Comparison of ENCODE assay signal across 21 mouse cellular contexts in the genomic region with DNA sequence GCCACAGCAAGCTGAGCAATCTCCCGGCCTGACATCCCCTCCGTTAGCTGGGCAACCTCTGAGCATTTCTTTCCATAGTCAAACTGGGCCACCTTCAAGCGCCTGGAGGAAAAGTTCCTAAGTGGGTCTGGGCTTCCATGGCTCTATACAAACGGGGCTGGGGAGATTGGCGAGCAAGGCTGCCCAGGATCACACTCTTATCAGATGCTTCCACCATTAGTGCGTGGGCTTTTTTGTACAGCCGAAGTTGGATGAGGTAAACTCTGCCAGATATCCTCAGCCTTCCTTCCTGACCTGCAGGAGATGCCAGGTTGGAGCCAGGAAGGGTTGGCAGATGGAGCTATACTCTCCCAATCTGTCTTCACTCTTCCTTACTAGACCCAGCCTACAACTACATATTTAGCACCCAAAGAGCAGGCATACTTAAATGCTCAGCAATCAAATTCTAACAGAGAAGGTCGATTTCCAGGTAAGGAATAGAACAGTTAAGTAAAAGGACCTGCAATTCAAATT. TPM values are rescaled to one million over a fixed set of nuclear protein-coding genes. Genes with fewer than 3 reads are reported as not detected.
A peak's percentile ranks its signal among the peaks of the same experiment; 100 is the strongest.
DNase-seq lines count a peak whose midpoint lies in the region; ATAC-seq and TF ChIP-seq lines count a peak whose summit lies in the region.
"Had no signal": no experiment of that assay in that cellular context is flagged by ENCODE, and none has a peak within 500 bp of the region (broad histone marks: within the 10 kb centered on the region; RNA-seq: fewer than 3 reads in every experiment).

No protein-coding gene starts in this region.

- no peak for DNase-seq in frontal cortex, postnatal 25 days (ENCODE audit: low spot score in 2 of 2)
- peak; percentile 75 to 85 for DNase-seq in cerebellum, adult 18-20 months
- DNase-seq in cerebellum, adult 9-11 months: peak; percentile 91
- DNase-seq in cerebellum, postnatal 36 days: peak; percentile 74 to 77
- DNase-seq in heart, adult 2 months: no peak
- no peak for DNase-seq in left cerebral cortex, adult 2 months (ENCODE audit: extremely low spot score in 1 of 2, low spot score in 2 of 2)
- DNase-seq: adrenal gland, postnatal 10 days; embryo, embryonic 11 days; gastrocnemius, postnatal 14 days; heart, postnatal 14 days; kidney, adult 18-20 months had no signal

- ATAC-seq in frontal cortex, adult (ENCODE audit: low TSS enrichment): peak; percentile 60
- no peak for ATAC-seq in liver, embryonic 12.5 days
- ATAC-seq: forebrain, embryonic 15.5 days; hindbrain, postnatal 0 days had no signal

- no peak for TF ChIP-seq CTCF in heart, adult 2 months (IDR thresholded peaks at IDR 0.05)
- TF ChIP-seq CTCF in left cerebral cortex, adult 2 months (IDR thresholded peaks at IDR 0.05): no peak

- intact Hi-C loops in heart, adult 2 months (cut with DNase I): no loop called here
- intact Hi-C loops in left cerebral cortex, adult 2 months (cut with DNase I): no loop called here

- no peak overlapping the region for H3K27ac ChIP-seq in heart, adult 2 months
- H3K27ac ChIP-seq in left cerebral cortex, adult 2 months: no peak overlapping the region; the same call in 1 of the 2 replicates
- no peak overlapping the region for H3K27ac ChIP-seq in liver, embryonic 12.5 days
- H3K27ac ChIP-seq: embryonic facial prominence, embryonic 15.5 days; forebrain, embryonic 15.5 days; heart, embryonic 10.5 days; heart, embryonic 15.5 days; hindbrain, embryonic 13.5 days; hindbrain, postnatal 0 days had no signal

- no peak for TF ChIP-seq POLR2A in heart, adult 2 months (IDR thresholded peaks at IDR 0.05; ENCODE audit: insufficient read depth, low read depth, low read length)

- no peaks in the 10 kb centered on the region for H3K79me2 ChIP-seq in heart, adult 2 months (replicated peaks; ENCODE audit: control insufficient read depth, insufficient read depth, low read length)

- H3K9me3 ChIP-seq in liver, embryonic 12.5 days (replicated peaks): no peaks in the 10 kb centered on the region
- H3K9me3 ChIP-seq: embryonic facial prominence, embryonic 15.5 days; forebrain, embryonic 15.5 days; heart, embryonic 10.5 days; heart, embryonic 15.5 days; hindbrain, embryonic 13.5 days had no signal

- WGBS in heart, adult 2 months: 68% methylated on average over 8 of the region's 8 CpGs
- 79% methylated on average over 8 of the region's 8 CpGs for WGBS in liver, embryonic 12.5 days (ENCODE audit: insufficient replicate concordance)

- H3K36me3 ChIP-seq in heart, adult 2 months (ENCODE audit: control insufficient read depth, insufficient read depth, low read length): no peaks in the 10 kb centered on the region
- H3K36me3 ChIP-seq in liver, embryonic 12.5 days: peaks cover 99% of the 10 kb centered on the region

- H3K4me1 ChIP-seq in heart, adult 2 months (ENCODE audit: control insufficient read depth, insufficient read depth, low read length): no peaks in the 10 kb centered on the region
- H3K4me1 ChIP-seq in liver, embryonic 12.5 days: no peaks in the 10 kb centered on the region
- H3K4me1 ChIP-seq: embryonic facial prominence, embryonic 15.5 days; forebrain, embryonic 15.5 days; heart, embryonic 10.5 days; heart, embryonic 15.5 days; hindbrain, embryonic 13.5 days had no signal

- no peak for TF ChIP-seq EP300 in heart, adult 2 months (IDR thresholded peaks at IDR 0.05; ENCODE audit: insufficient read depth, low read depth, low read length)

- no peak overlapping the region for H3K4me3 ChIP-seq in heart, adult 2 months
- no peak overlapping the region for H3K4me3 ChIP-seq in left cerebral cortex, adult 2 months
- no peak overlapping the region for H3K4me3 ChIP-seq in liver, embryonic 12.5 days
- H3K4me3 ChIP-seq: embryonic facial prominence, embryonic 15.5 days; erythroblast, embryonic 14.5 days; forebrain, embryonic 15.5 days; heart, embryonic 10.5 days; heart, embryonic 15.5 days; hindbrain, embryonic 13.5 days had no signal

- H3K9ac ChIP-seq in heart, adult 2 months (ENCODE audit: low read depth, low read length): no peak overlapping the region
- no peak overlapping the region for H3K9ac ChIP-seq in liver, embryonic 12.5 days
- H3K9ac ChIP-seq: embryonic facial prominence, embryonic 15.5 days; forebrain, embryonic 15.5 days; heart, embryonic 15.5 days; hindbrain, embryonic 13.5 days had no signal

- no peak overlapping the region for H3K4me2 ChIP-seq in liver, embryonic 12.5 days
- H3K4me2 ChIP-seq: embryonic facial prominence, embryonic 15.5 days; forebrain, embryonic 15.5 days; heart, embryonic 15.5 days; hindbrain, embryonic 13.5 days had no signal

- H3K27me3 ChIP-seq in heart, adult 2 months (ENCODE audit: control insufficient read depth, insufficient read depth, low read length): no peaks in the 10 kb centered on the region
- H3K27me3 ChIP-seq in liver, embryonic 12.5 days (replicated peaks): no peaks in the 10 kb centered on the region
- H3K27me3 ChIP-seq: embryonic facial prominence, embryonic 15.5 days; forebrain, embryonic 15.5 days; heart, embryonic 15.5 days; hindbrain, embryonic 13.5 days had no signal

RNA-seq across cellular contexts. Expression of a gene that starts 11.5 kb away (rescaled TPM):
- total RNA-seq in heart, adult 2 months (2021): under 1 TPM; 0.26 to 0.32 TPM
- 0.33 and 0.59 TPM in 2 replicates for polyA plus RNA-seq in heart, adult 2 months (2012; rRNA removed)
- 10 to 100 TPM; 54.0 to 57.0 TPM for total RNA-seq in left cerebral cortex, adult 2 months (2021)
- polyA plus RNA-seq in liver, embryonic 12.5 days (2016; fragmentation: Nextera tagmentation; extraction: Ambion mirVana): 0.17 and 0.24 TPM in 2 replicates

RNA-seq across cellular contexts. Expression of a gene that starts 14.8 kb away (rescaled TPM):
- 10 to 100 TPM; 42.3 to 47.7 TPM for total RNA-seq in heart, adult 2 months (2021)
- 83.7 and 85.4 TPM in 2 replicates for polyA plus RNA-seq in heart, adult 2 months (2012; rRNA removed)
- 10 to 100 TPM; 53.0 to 58.8 TPM for total RNA-seq in left cerebral cortex, adult 2 months (2021)
- 101 and 110 TPM in 2 replicates for polyA plus RNA-seq in liver, embryonic 12.5 days (2016; fragmentation: Nextera tagmentation; extraction: Ambion mirVana)

RNA-seq across cellular contexts. Expression of a gene that starts 28.4 kb away (rescaled TPM):
- total RNA-seq in heart, adult 2 months (2021): 1 to 10 TPM; 6.4 to 9.8 TPM
- polyA plus RNA-seq in heart, adult 2 months (2012; rRNA removed): 14.4 and 21.7 TPM in 2 replicates
- 10 to 100 TPM; 13.6 to 15.9 TPM for total RNA-seq in left cerebral cortex, adult 2 months (2021)
- polyA plus RNA-seq in liver, embryonic 12.5 days (2016; fragmentation: Nextera tagmentation; extraction: Ambion mirVana): 0.49 and 0.73 TPM in 2 replicates
- polyA plus RNA-seq: erythroblast, embryonic 14.5 days had no signal

RNA-seq across cellular contexts. Expression of a gene that starts 39.6 kb away (rescaled TPM):
- 1 to 10 TPM in 1 of 2 experiments, under 1 TPM in 1; 0.84 to 1.1 TPM for total RNA-seq in heart, adult 2 months (2021)
- polyA plus RNA-seq in heart, adult 2 months (2012; rRNA removed): 0.96 and 2.0 TPM in 2 replicates
- total RNA-seq in left cerebral cortex, adult 2 months (2021): 10 to 100 TPM; 16.4 to 16.8 TPM
- polyA plus RNA-seq in liver, embryonic 12.5 days (2016; fragmentation: Nextera tagmentation; extraction: Ambion mirVana): 0.32 TPM in 2 replicates
- total RNA-seq: granulocyte monocyte progenitor cell, adult 5-6 weeks had no signal
- polyA plus RNA-seq: erythroblast, embryonic 14.5 days had no signal

RNA-seq across cellular contexts. Expression of a gene that starts 41.5 kb away (rescaled TPM):
- total RNA-seq in heart, adult 2 months (2021): 10 to 100 TPM; 43.6 to 51.6 TPM
- 51.7 and 60.9 TPM in 2 replicates for polyA plus RNA-seq in heart, adult 2 months (2012; rRNA removed)
- 10 to 100 TPM; 89.2 to 98.0 TPM for total RNA-seq in left cerebral cortex, adult 2 months (2021)
- polyA plus RNA-seq in liver, embryonic 12.5 days (2016; fragmentation: Nextera tagmentation; extraction: Ambion mirVana): 80.8 and 91.2 TPM in 2 replicates

Comparison
In these comparisons a context has a peak if more than half of its experiments do, and no peak if none do; other contexts are left out.
1. DNase-seq: peak in cerebellum, adult 18-20 months (2 of 2), cerebellum, adult 9-11 months (single experiment) and cerebellum, postnatal 36 days (2 of 2); none in frontal cortex, postnatal 25 days (0 of 2), heart, adult 2 months (0 of 2) and left cerebral cortex, adult 2 months (0 of 2).
2. RNA of a gene that starts 11.5 kb away (total RNA-seq): 54.0 to 57.0 TPM in left cerebral cortex, adult 2 months; 0.26 to 0.32 TPM in heart, adult 2 months; every median in the first group is over 10 times any median in the second.